19 mouse cellular contexts compared by ENCODE assay signal in the genomic region with DNA sequence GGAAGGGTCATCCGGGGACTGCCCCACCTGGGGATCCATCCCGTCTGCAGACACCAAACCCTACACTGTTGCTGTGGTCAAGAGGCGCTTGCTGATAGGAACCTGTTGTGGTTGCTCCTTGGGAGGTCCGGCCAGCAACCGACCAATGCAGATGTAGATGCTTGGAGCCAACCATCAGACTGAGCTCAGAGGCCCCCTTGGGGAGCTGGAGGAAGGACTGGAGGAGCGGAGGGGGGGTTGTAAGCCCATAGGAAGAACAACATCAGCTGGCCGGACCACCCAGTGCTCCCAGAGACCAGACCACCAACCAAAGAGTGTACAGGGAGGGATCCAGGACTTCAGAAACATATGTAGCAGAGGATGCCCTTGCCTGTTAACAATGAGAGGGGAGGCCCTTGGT.
"Had no signal": no experiment of that assay in that cellular context is flagged by ENCODE, and none has a peak within 500 bp of the region (broad histone marks: within the 10 kb centered on the region; RNA-seq: fewer than 3 reads in every experiment).

No protein-coding gene starts in this region.

- H3K4me3 ChIP-seq: lung, embryonic 15.5 days; midbrain, embryonic 10.5 days; midbrain, embryonic 12.5 days; myocyte; neural tube, embryonic 13.5 days; neural tube, embryonic 15.5 days had no signal

- H3K36me3 ChIP-seq: lung, embryonic 15.5 days; midbrain, embryonic 10.5 days; midbrain, embryonic 12.5 days; neural tube, embryonic 13.5 days; neural tube, embryonic 15.5 days had no signal

- H3K27me3 ChIP-seq: lung, embryonic 15.5 days; neural tube, embryonic 13.5 days; neural tube, embryonic 15.5 days had no signal

- H3K9me3 ChIP-seq: lung, embryonic 15.5 days; midbrain, embryonic 10.5 days; midbrain, embryonic 12.5 days; neural tube, embryonic 13.5 days; neural tube, embryonic 15.5 days had no signal

- H3K4me2 ChIP-seq: lung, embryonic 15.5 days; midbrain, embryonic 12.5 days; neural tube, embryonic 13.5 days; neural tube, embryonic 15.5 days had no signal

- H3K27ac ChIP-seq: liver, embryonic 14.5 days; lung, embryonic 15.5 days; midbrain, embryonic 10.5 days; midbrain, embryonic 12.5 days; neural tube, embryonic 13.5 days; neural tube, embryonic 15.5 days had no signal

- DNase-seq: lung, adult 18-20 months; lung, postnatal 10 days; lung, postnatal 4 days; midbrain, embryonic 14.5 days; right cerebral cortex, adult 18-20 months; right cerebral cortex, postnatal 25 days; right cerebral cortex, postnatal 4 days; spleen, adult 18-20 months; thymus, adult 18-20 months; thymus, postnatal 14 days; thymus, postnatal 36 days had no signal

- ATAC-seq: midbrain, embryonic 16.5 days had no signal

- H3K9ac ChIP-seq: liver, embryonic 14.5 days; lung, embryonic 15.5 days; midbrain, embryonic 12.5 days; neural tube, embryonic 13.5 days; neural tube, embryonic 15.5 days had no signal
